Mouse (Mus musculus) thymus, postnatal 0 days (tissue): ENCODE results near the gene Wdr90. TPM values are rescaled to one million over a fixed set of nuclear protein-coding genes. Genes with fewer than 3 reads are reported as not detected.
"Not testable (repeated sequence)": the region's sequence is repeated elsewhere in the genome, so short reads cannot be mapped to it uniquely, and the experiment has no call there.

Experiments
- DNase-seq: peaks from one replicate; pipeline ENCODE4 v3.0.0-alpha.2; 2015; ENCODE audit warnings: low spot score
- polyA plus RNA-seq: library from polyadenylated mRNA; unstranded; fragments of >200 nt; fragmentation: Nextera tagmentation; extraction: Ambion mirVana; gene quantifications from 2 replicates; pipeline ENCODE4 v1.2.1, GENCODE M21; 2015

Wdr90 gene
- polyA plus RNA-seq, 1 experiment from 2014 or later: 10.1 TPM

GRCm38 (mm10) chr17:25877741-25878610 lies 16.7 kb upstream of the Wdr90 start:
- DNase-seq: no peak

- no peak for DNase-seq
Observed at GRCm38 (mm10) chr17:25877025-25877424, 15.7 kb upstream of the Wdr90 start.

- no peak for DNase-seq
Observed at GRCm38 (mm10) chr17:25876347-25876915, 15.1 kb upstream of the Wdr90 start.

- peak; percentile 84 for DNase-seq
Observed at GRCm38 (mm10) chr17:25875171-25876136, 14.2 kb upstream of the Wdr90 start.

GRCm38 (mm10) chr17:25874721-25875170 lies 13.4 kb upstream of the Wdr90 start, which contains the start of gene Mettl26:
Gene Mettl26, plus strand, starts transcription at chr17:25875074.
- peak; percentile 94 for DNase-seq

- no peak for DNase-seq
Observed at GRCm38 (mm10) chr17:25874148-25874720, 12.9 kb upstream of the Wdr90 start.

- no peak for DNase-seq
Observed at GRCm38 (mm10) chr17:25873405-25874147, 12.3 kb upstream of the Wdr90 start.

GRCm38 (mm10) chr17:25872676-25873075 lies 11.4 kb upstream of the Wdr90 start:
- no peak for DNase-seq

GRCm38 (mm10) chr17:25871566-25871965 lies 10.3 kb upstream of the Wdr90 start:
- DNase-seq: not testable (repeated sequence)

- no peak for DNase-seq
Observed at GRCm38 (mm10) chr17:25869954-25870353, 8.7 kb upstream of the Wdr90 start.

- DNase-seq: no peak
Observed at GRCm38 (mm10) chr17:25869498-25869897, 8.2 kb upstream of the Wdr90 start.

- peak; percentile 69 for DNase-seq
Observed at GRCm38 (mm10) chr17:25868601-25869191, 7.4 kb upstream of the Wdr90 start, which contains the start of gene Mcrip2. Gene Mcrip2, minus strand, starts transcription at chr17:25868764.

GRCm38 (mm10) chr17:25867836-25868600 lies 6.7 kb upstream of the Wdr90 start:
- no peak for DNase-seq

GRCm38 (mm10) chr17:25867509-25867835 lies 6.2 kb upstream of the Wdr90 start:
- DNase-seq: peak; percentile 53

- no peak for DNase-seq
Observed at GRCm38 (mm10) chr17:25866172-25866571, 4.9 kb upstream of the Wdr90 start.

GRCm38 (mm10) chr17:25865288-25865687 lies 4.0 kb upstream of the Wdr90 start:
- no peak for DNase-seq

- DNase-seq: no peak
Observed at GRCm38 (mm10) chr17:25864311-25864710, 3.0 kb upstream of the Wdr90 start.

- no peak for DNase-seq
Observed at GRCm38 (mm10) chr17:25863681-25864080, 2.4 kb upstream of the Wdr90 start.
